Mouse (Mus musculus) midbrain, embryonic 13.5 days (tissue): Measurements from ENCODE around the gene A730061H03Rik. TPM values are rescaled to one million over a fixed set of nuclear protein-coding genes. Genes with fewer than 3 reads are reported as not detected.

Experiments
- ATAC-seq: fragments of 200-750 bp; cut with Nextera tagmentation; 2 replicates; pipeline ENCODE4 v1.8.0; 2017; ENCODE audit warnings: mild to moderate bottlenecking, moderate TSS enrichment, moderate library complexity
- H3K27ac ChIP-seq: fragments of 300-500 bp; sonication (generic); 2 replicates; pipeline ENCODE4 v1.5.1; 2015; ENCODE audit warnings: inconsistent platforms, mild to moderate bottlenecking, moderate library complexity
- H3K27me3 ChIP-seq: fragments of 300-500 bp; sonication (generic); 2 replicates; pipeline ENCODE4 v1.6.1; 2015; ENCODE audit warnings: mild to moderate bottlenecking, inconsistent platforms
- H3K36me3 ChIP-seq: fragments of 300-500 bp; sonication (generic); 2 replicates; pipeline ENCODE4 v1.6.1; 2015; ENCODE audit warnings: mild to moderate bottlenecking, inconsistent platforms
- H3K4me1 ChIP-seq: fragments of 300-500 bp; sonication (generic); replicated peaks from 2 replicates; pipeline ENCODE4 v1.6.1; 2015; ENCODE audit warnings: inconsistent platforms
- H3K4me2 ChIP-seq: fragments of 300-500 bp; sonication (generic); replicated peaks from 2 replicates; pipeline ENCODE4 v1.6.1; 2015; ENCODE audit warnings: moderate library complexity, mild to moderate bottlenecking, inconsistent platforms
- H3K4me3 ChIP-seq: fragments of 300-500 bp; sonication (generic); replicated peaks from 2 replicates; pipeline ENCODE4 v1.5.1; 2015; ENCODE audit warnings: mild to moderate bottlenecking, inconsistent platforms
- H3K9ac ChIP-seq: fragments of 300-500 bp; sonication (generic); replicated peaks from 2 replicates; pipeline ENCODE4 v1.6.1; 2015; ENCODE audit warnings: mild to moderate bottlenecking, inconsistent platforms
- H3K9me3 ChIP-seq: fragments of 300-500 bp; sonication (generic); 2 replicates; pipeline ENCODE4 v1.6.1; 2016; ENCODE audit warnings: mild to moderate bottlenecking, inconsistent platforms
- WGBS: fragments of 180-500 bp; shearing (Covaris S2); methylation state at CpG from one replicate; pipeline ENCODE4 v1.1.7; 2015; 5-methylcytosine and 5-hydroxymethylcytosine counted together
- polyA plus RNA-seq: library from polyadenylated mRNA; unstranded; fragments of >200 nt; fragmentation: Nextera tagmentation; extraction: Ambion mirVana; gene quantifications from 2 replicates; pipeline ENCODE4 v1.2.1, GENCODE M21; 2015

A730061H03Rik gene
- polyA plus RNA-seq, 1 experiment from 2014 or later = 0.43 TPM

- H3K4me1 ChIP-seq = peaks cover 17% of the 10 kb centered on the region
- H3K36me3 ChIP-seq = no peaks in the 10 kb centered on the region
- ATAC-seq = no peak
- H3K27me3 ChIP-seq = no peaks in the 10 kb centered on the region
- no peak overlapping the region for H3K27ac ChIP-seq
- no peak overlapping the region for H3K4me2 ChIP-seq
- no peak overlapping the region for H3K4me3 ChIP-seq
- 60% methylated on average over 6 of the region's 6 CpGs for WGBS
- H3K9ac ChIP-seq = no peak overlapping the region
- no peaks in the 10 kb centered on the region for H3K9me3 ChIP-seq
These were observed 24.0 kb downstream of the A730061H03Rik start for GRCm38 (mm10) chr14:55536116-55536745.

- 17% methylated on average over 3 of the region's 3 CpGs for WGBS
- Histone ChIP-seq H3K4me3 (no peak overlapping the region), H3K4me1 (no peaks in the 10 kb centered on the region), H3K36me3 (no peaks in the 10 kb centered on the region), H3K9ac (no peak overlapping the region), H3K4me2 (no peak overlapping the region), H3K27me3 (peaks cover 18% of the 10 kb centered on the region), H3K9me3 (no peaks in the 10 kb centered on the region), H3K27ac (no peak overlapping the region)
- no peak for ATAC-seq
These were observed 32.3 kb downstream of the A730061H03Rik start for GRCm38 (mm10) chr14:55527940-55528339.

- no peak for ATAC-seq
These were observed 33.5 kb downstream of the A730061H03Rik start for GRCm38 (mm10) chr14:55526674-55527073.

GRCm38 (mm10) chr14:55524785-55525184, 35.4 kb downstream of the A730061H03Rik start, which contains the start of gene Nrl:
Gene Nrl, minus strand, starts transcription at chr14:55524981.
- ATAC-seq = no peak
- Histone ChIP-seq H3K27ac (no peak within 1 kb of the TSS), H3K4me1 (peaks cover 10% of the 10 kb centered on the region), H3K4me2 (no peak within 1 kb of the TSS), H3K9ac (no peak within 1 kb of the TSS), H3K4me3 (no peak within 1 kb of the TSS), H3K27me3 (peaks cover 26% of the 10 kb centered on the region), H3K36me3 (no peaks in the 10 kb centered on the region), H3K9me3 (no peaks in the 10 kb centered on the region)
- WGBS = 52% methylated on average over 8 of the region's 8 CpGs

More at GRCm38 (mm10) chr14:55526674-55527073, 33.5 kb downstream of the A730061H03Rik start:
- Histone ChIP-seq H3K4me3 (no peak overlapping the region), H3K27ac (no peak overlapping the region), H3K4me1 (no peaks in the 10 kb centered on the region), H3K27me3 (peaks cover 25% of the 10 kb centered on the region), H3K36me3 (no peaks in the 10 kb centered on the region), H3K9me3 (no peaks in the 10 kb centered on the region), H3K4me2 (no peak overlapping the region), H3K9ac (no peak overlapping the region)
- 81% methylated on average over 2 of the region's 2 CpGs for WGBS

GRCm38 (mm10) chr14:55524062-55524461, 36.1 kb downstream of the A730061H03Rik start:
- WGBS = 60% methylated on average over 4 of the region's 4 CpGs
- H3K4me3 ChIP-seq = no peak overlapping the region

GRCm38 (mm10) chr14:55520451-55521361, 39.5 kb downstream of the A730061H03Rik start:
- WGBS = under 1% methylated on average over 61 of the region's 61 CpGs

More at GRCm38 (mm10) chr14:55524062-55524461, 36.1 kb downstream of the A730061H03Rik start:
- H3K36me3 ChIP-seq = no peaks in the 10 kb centered on the region
- H3K27ac ChIP-seq = no peak overlapping the region
- no peak overlapping the region for H3K9ac ChIP-seq
- peaks cover 25% of the 10 kb centered on the region for H3K27me3 ChIP-seq
- ATAC-seq = no peak
- no peaks in the 10 kb centered on the region for H3K9me3 ChIP-seq
- H3K4me2 ChIP-seq = no peak overlapping the region
- peaks cover 17% of the 10 kb centered on the region for H3K4me1 ChIP-seq

GRCm38 (mm10) chr14:55519604-55520003, 40.6 kb downstream of the A730061H03Rik start:
- Histone ChIP-seq H3K4me1 (peaks cover 29% of the 10 kb centered on the region), H3K36me3 (no peaks in the 10 kb centered on the region), H3K9ac (no peak overlapping the region), H3K4me3 (0 out of 2 replicates have a peak overlapping the region, but pooled peaks have one; percentile 1), H3K27me3 (peaks cover 24% of the 10 kb centered on the region), H3K9me3 (no peaks in the 10 kb centered on the region), H3K4me2 (0 out of 2 replicates have a peak overlapping the region, but pooled peaks have one; percentile 4), H3K27ac (no peak overlapping the region)
- WGBS = 61% methylated on average over 4 of the region's 4 CpGs
- ATAC-seq = no peak

More at GRCm38 (mm10) chr14:55520451-55521361, 39.5 kb downstream of the A730061H03Rik start:
- Histone ChIP-seq H3K4me2 (peak overlapping the region; percentile 87), H3K27ac (peak overlapping the region; percentile 77), H3K4me3 (peak overlapping the region; percentile 56), H3K9ac (peak overlapping the region; percentile 72), H3K27me3 (peaks cover 24% of the 10 kb centered on the region), H3K36me3 (no peaks in the 10 kb centered on the region), H3K9me3 (no peaks in the 10 kb centered on the region), H3K4me1 (peaks cover 29% of the 10 kb centered on the region)
- ATAC-seq = peak; percentile 76

GRCm38 (mm10) chr14:55518897-55519296, 41.3 kb downstream of the A730061H03Rik start:
- ATAC-seq = peak; percentile 74
- Histone ChIP-seq H3K4me1 (peaks cover 29% of the 10 kb centered on the region), H3K9ac (no peak overlapping the region), H3K9me3 (no peaks in the 10 kb centered on the region), H3K4me3 (no peak overlapping the region), H3K27me3 (peaks cover 24% of the 10 kb centered on the region), H3K27ac (no peak overlapping the region; the same call in 1 of the 2 replicates), H3K4me2 (no peak overlapping the region), H3K36me3 (no peaks in the 10 kb centered on the region)
- WGBS = 20% methylated on average over 2 of the region's 2 CpGs

GRCm38 (mm10) chr14:55515846-55516245, 44.4 kb downstream of the A730061H03Rik start:
- Histone ChIP-seq H3K9me3 (no peaks in the 10 kb centered on the region), H3K27me3 (peaks cover 6% of the 10 kb centered on the region), H3K9ac (no peak overlapping the region), H3K4me3 (no peak overlapping the region), H3K4me1 (peaks cover 32% of the 10 kb centered on the region), H3K4me2 (no peak overlapping the region), H3K36me3 (no peaks in the 10 kb centered on the region), H3K27ac (no peak overlapping the region)
- no peak for ATAC-seq
- WGBS = 82% methylated on average over 4 of the region's 4 CpGs

GRCm38 (mm10) chr14:55513927-55514326, 46.3 kb downstream of the A730061H03Rik start:
- Histone ChIP-seq H3K27ac (no peak overlapping the region), H3K9ac (no peak overlapping the region), H3K27me3 (no peaks in the 10 kb centered on the region), H3K4me1 (peaks cover 23% of the 10 kb centered on the region), H3K4me2 (no peak overlapping the region), H3K9me3 (no peaks in the 10 kb centered on the region), H3K4me3 (no peak overlapping the region), H3K36me3 (no peaks in the 10 kb centered on the region)
- 74% methylated on average over 10 of the region's 10 CpGs for WGBS
- no peak for ATAC-seq

- no peaks in the 10 kb centered on the region for H3K27me3 ChIP-seq
- 60% methylated on average over 7 of the region's 7 CpGs for WGBS
- no peak overlapping the region for H3K4me3 ChIP-seq
- no peak overlapping the region for H3K4me2 ChIP-seq
- peaks cover 18% of the 10 kb centered on the region for H3K4me1 ChIP-seq
- peak; percentile 39 for ATAC-seq
- no peak overlapping the region for H3K27ac ChIP-seq
- no peaks in the 10 kb centered on the region for H3K9me3 ChIP-seq
- H3K36me3 ChIP-seq = peaks cover 18% of the 10 kb centered on the region; the same call in 1 of the 2 replicates
- no peak overlapping the region for H3K9ac ChIP-seq
These were observed 49.2 kb downstream of the A730061H03Rik start for GRCm38 (mm10) chr14:55511037-55511436.
